Mouse (Mus musculus): ENCODE data around the gene Rbm38.

Rbm38 gene

GRCm38 (mm10) chr2:173020430-173020829, at the start of gene Rbm38:
Rbm38 (plus strand) TSS chr2:173020498.
- DNase-seq (ENCODE audit: low read depth, low spot score) = no peak

- DNase-seq (ENCODE audit: low read depth, low spot score) = no peak
Measured at GRCm38 (mm10) chr2:172971865-172972264, 48.4 kb upstream of the Rbm38 start.

DNA sequence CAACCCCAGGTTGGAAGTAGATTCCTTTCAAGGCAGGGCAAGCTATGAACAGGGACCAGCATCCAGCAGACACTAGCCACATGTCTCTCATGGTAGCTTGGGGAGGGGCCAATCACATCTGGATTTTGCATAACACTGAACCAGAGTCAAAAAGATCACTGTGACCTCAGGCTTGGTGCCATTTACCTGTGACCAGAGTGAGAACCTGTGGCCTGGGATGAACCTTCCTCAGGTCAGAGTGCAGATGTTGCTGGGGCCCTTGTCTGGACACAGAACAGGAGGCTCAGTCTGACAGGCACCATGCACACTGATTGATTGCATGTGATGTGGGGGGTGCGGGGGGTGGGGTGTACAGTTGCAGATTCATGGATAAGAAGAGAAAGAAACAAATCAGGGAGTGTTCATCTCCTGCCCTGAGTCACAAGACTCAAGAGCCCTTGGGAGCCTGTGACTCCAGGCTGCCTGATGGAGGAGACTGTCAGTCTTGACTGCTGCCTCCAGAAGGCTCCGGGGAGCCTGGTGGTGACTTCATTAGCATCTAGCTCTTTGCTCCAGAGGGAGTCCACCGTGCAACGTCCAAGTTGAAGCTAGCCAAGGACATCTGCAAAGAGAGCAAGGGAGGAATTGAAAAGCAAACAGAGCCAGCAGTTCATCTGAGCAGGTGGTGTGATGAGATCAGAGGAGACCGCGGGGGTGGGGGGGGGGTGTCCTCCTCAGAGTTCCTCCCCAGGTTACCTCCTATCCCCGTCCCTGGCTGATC, 46.3 kb upstream of the Rbm38 start:
- DNase-seq (ENCODE audit: low read depth, low spot score) = no peak

- DNase-seq (ENCODE audit: low read depth, low spot score) = no peak
Measured at GRCm38 (mm10) chr2:172974701-172975100, 45.6 kb upstream of the Rbm38 start.

DNA sequence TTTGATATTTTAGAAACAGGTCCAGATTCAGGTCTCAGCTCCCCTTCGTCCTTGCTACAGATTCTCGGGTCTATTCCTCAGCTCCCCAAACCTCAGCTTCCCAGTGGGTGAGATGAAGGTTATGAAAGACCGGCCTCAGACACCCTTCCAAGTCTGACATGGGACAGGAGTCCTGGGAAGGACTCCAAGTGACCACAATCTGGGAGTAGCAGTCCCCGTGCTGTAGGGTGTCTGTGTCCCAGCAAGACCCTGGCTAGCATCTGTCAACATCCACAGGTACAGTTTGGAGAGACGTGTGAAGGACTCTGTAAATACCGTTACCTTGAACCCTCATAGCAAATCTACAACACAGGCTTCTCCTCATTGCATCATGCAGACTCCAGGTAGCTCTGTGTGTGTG, 45.1 kb upstream of the Rbm38 start:
- no peak for DNase-seq (ENCODE audit: low read depth, low spot score)

DNA sequence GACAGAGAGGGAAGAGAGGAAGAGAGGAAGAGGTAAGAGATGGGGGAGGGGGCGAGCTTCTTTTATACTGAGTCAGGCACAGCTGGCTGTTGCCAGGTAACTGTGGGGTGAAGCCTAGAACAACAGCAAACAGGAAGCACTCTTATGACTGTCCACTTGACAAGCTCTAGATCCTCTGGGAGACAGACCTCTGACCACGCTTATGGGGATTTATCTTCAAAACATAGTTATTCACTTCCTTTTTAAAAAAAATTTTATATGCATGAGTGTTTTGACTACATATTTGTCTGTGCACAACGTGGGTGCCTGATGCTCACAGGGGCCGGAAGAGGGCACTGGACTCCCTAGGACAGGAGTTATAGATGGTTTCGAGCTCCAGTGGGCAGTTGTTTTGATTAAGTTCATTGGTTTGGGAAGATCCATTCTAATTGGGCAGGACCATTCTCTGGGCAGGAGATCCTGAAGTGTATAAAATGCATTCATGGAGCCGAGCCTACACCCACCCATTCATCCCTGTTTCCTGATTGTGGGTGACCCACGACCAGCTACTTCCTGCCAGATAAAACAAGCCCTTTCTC, 43.5 kb upstream of the Rbm38 start:
- no peak for DNase-seq (ENCODE audit: low read depth, low spot score)

DNA sequence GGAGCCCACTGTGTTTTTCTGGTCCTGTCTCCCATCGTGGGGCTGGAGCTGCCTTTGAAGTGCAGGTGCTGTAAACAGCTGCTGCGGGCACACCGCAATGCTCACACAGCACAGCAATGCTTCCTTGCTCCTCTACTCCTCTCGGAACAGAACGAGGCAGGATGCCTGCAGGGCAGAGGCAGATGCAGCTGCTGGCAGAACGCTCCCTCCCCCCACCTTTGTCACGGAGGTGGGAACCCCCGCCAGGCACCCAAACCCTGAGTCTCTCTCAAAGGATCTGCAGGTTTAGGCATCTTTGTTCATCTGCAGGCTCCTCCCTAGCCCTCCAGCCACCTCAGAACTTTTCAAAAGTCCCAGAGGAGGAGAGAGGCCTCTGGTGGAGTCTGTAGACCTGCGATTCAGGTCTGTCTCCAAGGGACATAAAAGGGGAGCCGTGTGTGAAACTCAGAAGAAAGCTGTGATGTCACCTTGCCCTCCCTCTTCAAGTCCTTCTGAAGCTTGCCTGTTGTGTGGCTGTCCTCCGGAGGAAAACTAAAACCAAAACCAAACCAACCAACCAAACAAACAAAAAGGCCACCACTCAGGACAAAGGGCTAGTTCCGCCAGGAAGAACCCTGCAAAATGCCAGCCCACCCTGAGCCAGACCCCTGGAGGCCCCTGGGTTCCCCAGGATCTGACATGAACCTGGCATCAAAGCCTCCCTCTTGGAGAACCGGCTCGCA, 42.7 kb upstream of the Rbm38 start, which contains the start of gene Spo11:
TSS of gene Spo11 (plus strand) at position 292 of the 722 bp plus-strand sequence.
- no peak for DNase-seq (ENCODE audit: low read depth, low spot score)

- no peak for DNase-seq (ENCODE audit: low read depth, low spot score)
Measured at GRCm38 (mm10) chr2:172978131-172978633, 42.1 kb upstream of the Rbm38 start.

DNA sequence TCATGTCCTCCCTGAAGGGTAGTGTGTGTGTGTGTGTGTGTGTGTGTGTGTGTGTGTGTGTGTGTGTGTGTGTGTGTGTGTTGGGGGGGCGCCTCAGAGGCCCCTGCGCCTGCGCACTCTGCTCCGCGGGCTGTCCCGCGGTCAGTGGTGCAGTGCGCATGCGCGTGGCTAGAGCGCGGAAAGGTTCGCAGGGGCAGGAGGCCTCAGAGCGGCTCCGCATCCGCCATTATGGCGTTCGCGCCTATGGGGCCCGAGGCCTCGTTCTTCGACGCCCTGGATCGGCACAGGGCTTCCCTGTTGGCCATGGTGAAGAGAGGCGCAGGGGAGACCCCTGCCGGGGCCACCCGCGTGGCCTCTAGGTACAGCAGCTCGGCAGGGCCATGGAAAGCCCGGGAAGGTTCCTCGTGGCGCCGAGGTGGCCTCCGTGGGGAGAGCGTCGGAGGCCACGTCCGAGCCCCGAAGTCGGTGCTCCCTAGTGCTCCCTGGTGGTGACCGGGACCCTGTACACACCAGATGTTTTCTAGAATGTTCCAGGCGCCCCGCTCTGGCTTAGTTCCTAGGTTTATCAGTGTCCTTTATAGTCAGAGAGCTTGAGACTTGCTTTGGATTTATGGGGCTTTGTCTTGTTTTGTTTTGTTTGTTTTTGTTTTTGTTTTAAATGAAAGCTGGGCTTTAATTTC, 40.5 kb upstream of the Rbm38 start:
- DNase-seq (ENCODE audit: low read depth, low spot score) = no peak

- DNase-seq (ENCODE audit: low read depth, low spot score) = no peak
Measured at GRCm38 (mm10) chr2:172982776-172983561, 37.3 kb upstream of the Rbm38 start.

GRCm38 (mm10) chr2:172990161-172990560, 30.1 kb upstream of the Rbm38 start:
- DNase-seq (ENCODE audit: low read depth, low spot score) = no peak

GRCm38 (mm10) chr2:172996207-172996606, 24.1 kb upstream of the Rbm38 start:
- DNase-seq (ENCODE audit: low read depth, low spot score) = peak; percentile 23

GRCm38 (mm10) chr2:172997748-172998147, 22.6 kb upstream of the Rbm38 start:
- no peak for DNase-seq (ENCODE audit: low read depth, low spot score)

GRCm38 (mm10) chr2:172998478-172998877, 21.8 kb upstream of the Rbm38 start:
- DNase-seq (ENCODE audit: low read depth, low spot score) = no peak

DNA sequence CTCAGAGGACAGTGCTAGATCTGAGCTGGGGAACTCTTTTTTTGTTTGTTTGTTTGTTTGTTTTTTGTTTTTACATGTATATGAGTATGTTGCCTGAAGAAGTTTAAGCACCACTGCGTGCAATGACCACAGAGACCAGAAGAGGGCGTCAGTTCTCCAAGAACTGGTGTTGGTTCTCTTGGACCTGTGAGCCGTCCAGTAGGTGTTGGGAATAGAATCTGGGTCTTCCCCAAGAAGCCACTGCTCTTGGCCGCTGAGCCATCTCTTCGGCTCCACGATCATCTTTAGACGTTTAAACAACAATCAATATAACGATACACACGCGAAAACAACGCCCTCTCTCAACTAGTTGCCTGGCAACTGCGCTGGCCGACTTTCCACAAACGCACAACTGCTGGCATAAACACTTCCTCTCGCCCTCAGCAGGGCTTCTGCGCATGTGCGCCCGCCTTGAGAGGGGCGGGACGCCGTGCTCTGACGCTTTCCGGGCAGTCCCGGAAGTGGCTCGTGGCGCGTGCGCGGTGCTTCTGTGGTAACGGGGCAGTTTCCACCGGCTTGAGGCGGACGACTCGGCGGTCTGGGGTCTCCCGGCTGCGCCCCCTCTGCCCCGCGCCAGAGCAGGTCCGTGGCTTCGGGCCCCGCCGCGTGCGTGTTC, 20.5 kb upstream of the Rbm38 start, which contains the start of gene Rae1:
TSS of gene Rae1 (plus strand) at position 488 of the 655 bp plus-strand sequence.
- peak; percentile 96 for DNase-seq (ENCODE audit: low read depth, low spot score)

- DNase-seq (ENCODE audit: low read depth, low spot score) = no peak
Measured at GRCm38 (mm10) chr2:173000285-173000652, 20.0 kb upstream of the Rbm38 start.

DNA sequence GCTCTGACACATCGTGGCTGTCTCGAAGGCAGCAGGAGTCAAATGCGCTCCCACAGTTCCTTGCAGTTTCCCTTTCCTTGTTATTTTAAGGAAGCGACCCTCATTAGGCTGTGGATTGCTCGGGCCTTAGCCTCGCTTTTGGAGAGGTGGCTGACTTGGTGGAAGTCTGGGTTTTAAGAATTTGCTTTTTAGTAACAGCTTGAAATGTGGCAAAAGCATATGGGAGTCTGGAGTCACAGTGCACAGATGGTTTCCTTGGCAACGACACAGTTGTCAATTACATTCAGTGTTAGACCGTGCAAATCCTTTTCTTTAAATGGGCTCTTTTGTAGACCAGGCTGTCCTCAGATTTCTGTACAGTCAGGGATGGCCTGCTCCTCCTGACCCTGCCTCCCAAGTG, 19.4 kb upstream of the Rbm38 start:
- DNase-seq (ENCODE audit: low read depth, low spot score) = no peak

DNA sequence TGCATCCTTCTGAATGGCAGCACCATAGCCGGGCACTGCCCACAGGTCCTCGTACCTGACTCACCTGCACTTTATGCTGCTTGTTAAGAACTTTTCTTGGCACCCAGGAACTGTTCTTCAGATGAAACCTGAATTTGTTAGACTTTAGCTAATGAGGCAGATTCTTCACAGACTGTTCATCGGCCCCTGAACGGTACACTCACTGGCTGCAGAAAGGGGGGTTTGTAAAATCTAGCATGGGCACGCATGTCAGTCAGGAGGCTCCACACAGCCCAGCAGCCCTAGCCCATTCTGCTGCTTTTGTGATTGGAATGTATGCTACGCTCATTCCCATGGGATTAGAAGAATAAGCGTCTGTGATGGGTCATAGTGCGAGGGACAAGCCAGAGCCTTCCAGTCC, 16.6 kb upstream of the Rbm38 start:
- DNase-seq (ENCODE audit: low read depth, low spot score) = no peak

- DNase-seq (ENCODE audit: low read depth, low spot score) = no peak
Measured at GRCm38 (mm10) chr2:173010220-173010717, 10.0 kb upstream of the Rbm38 start.

- DNase-seq (ENCODE audit: low read depth, low spot score) = no peak
Measured at GRCm38 (mm10) chr2:173011440-173011839, 8.9 kb upstream of the Rbm38 start.

Data from retina, adult 2 months (tissue).